Mouse (Mus musculus) CH12.LX (cell line): Measurements from ENCODE around the gene Focad.

Experiments used
- CHD1 ChIP-seq: IDR thresholded peaks from 2 replicates; pipeline ENCODE4 v1.6.1; 2012; ENCODE audit warnings: low read depth, low read length, improper control_type of control experiment, inconsistent platforms
- CHD2 ChIP-seq: IDR thresholded peaks from 2 replicates; pipeline ENCODE4 v1.6.1; 2011; ENCODE audit warnings: low read length, improper control_type of control experiment
- CTCF ChIP-seq, 2 experiments: IDR thresholded peaks in 1 of 2; conservative IDR thresholded peaks in 1 of 2; 2 replicates each; pipeline ENCODE4 v1.5.1; 2011 to 2012; ENCODE audit warnings: low read depth in 2 of 2, low read length in 2 of 2, improper control_type of control experiment in 1 of 2, inconsistent platforms in 1 of 2, mild to moderate bottlenecking in 1 of 2, moderate library complexity in 1 of 2
- E2F4 ChIP-seq: IDR thresholded peaks from 2 replicates; pipeline ENCODE4 v1.6.1; 2011; ENCODE audit warnings: low read depth, low read length, improper control_type of control experiment; ENCODE audit not compliant: insufficient replicate concordance
- ELF1 ChIP-seq: IDR thresholded peaks from 2 replicates; pipeline ENCODE4 v1.6.1; 2014; ENCODE audit warnings: low read depth, mild to moderate bottlenecking, inconsistent platforms, low read length, improper control_type of control experiment
- EP300 ChIP-seq: IDR thresholded peaks from 2 replicates; pipeline ENCODE4 v1.6.1; 2011; ENCODE audit warnings: low read length, improper control_type of control experiment
- HCFC1 ChIP-seq: IDR thresholded peaks from 2 replicates; pipeline ENCODE4 v1.6.1; 2012; ENCODE audit warnings: low read depth, mild to moderate bottlenecking, inconsistent platforms, low read length, improper control_type of control experiment
- MEF2A ChIP-seq: IDR thresholded peaks from 2 replicates; pipeline ENCODE4 v1.6.1; 2014; ENCODE audit warnings: low read depth, mild to moderate bottlenecking, inconsistent platforms, low read length, improper control_type of control experiment, borderline replicate concordance
- MYC ChIP-seq: IDR thresholded peaks from 2 replicates; pipeline ENCODE4 v1.6.1; 2011; ENCODE audit warnings: low read depth, mild to moderate bottlenecking, improper control_type of control experiment, low read length
- POLR2A ChIP-seq: IDR thresholded peaks from 2 replicates; pipeline ENCODE4 v1.6.1; 2011; ENCODE audit warnings: low read depth, mild to moderate bottlenecking, improper control_type of control experiment, low read length
- TCF12 ChIP-seq: IDR thresholded peaks from 2 replicates; pipeline ENCODE4 v1.6.1; 2014; ENCODE audit warnings: low read depth, mild to moderate bottlenecking, inconsistent platforms, low read length, improper control_type of control experiment
- ZKSCAN1 ChIP-seq: IDR thresholded peaks from 2 replicates; pipeline ENCODE4 v1.6.1; 2012; ENCODE audit warnings: low read depth, inconsistent platforms, low read length, improper control_type of control experiment, borderline replicate concordance
- ZNF384 ChIP-seq: IDR thresholded peaks from 2 replicates; pipeline ENCODE4 v1.6.1; 2012; ENCODE audit warnings: low read depth, low read length, improper control_type of control experiment, inconsistent platforms

- TF ChIP-seq EP300 (no peak), CTCF (conservative IDR thresholded peaks at IDR 0.05 in 1 of 2, IDR thresholded peaks at IDR 0.05 in 1 of 2; ENCODE audit: low read depth in 2 of 2, low read length in 2 of 2) (no peak), MYC (no peak), POLR2A (no peak), E2F4 (no peak), ZNF384 (no peak), MEF2A (no peak), CHD1 (no peak), ZKSCAN1 (no peak), CHD2 (no peak), HCFC1 (no peak), TCF12 (no peak), ELF1 (no peak)
These were observed 116.9 kb downstream of the Focad start for GRCm38 (mm10) chr4:88211200-88211885.
